Mouse (Mus musculus) leukemia stem cell, adult 10-12 weeks (primary cell): ENCODE data around the gene Sirt2. TPM values are rescaled to one million over a fixed set of nuclear protein-coding genes. Genes with fewer than 3 reads are reported as not detected.

Source experiments
- polyA plus RNA-seq: library from polyadenylated mRNA; stranded (reverse); fragments of >175 nt; gene quantifications from 2 replicates; pipeline ENCODE4 v1.2.3, GENCODE M21; 2012; ENCODE audit warnings: low replicate concordance

Sirt2 gene
- 114 and 160 TPM in 2 replicates for polyA plus RNA-seq

GRCm38 (mm10) chr7:28766173-28766879 lies at the start of gene Sirt2:
Sirt2 (plus strand) TSS chr7:28766735.

DNA sequence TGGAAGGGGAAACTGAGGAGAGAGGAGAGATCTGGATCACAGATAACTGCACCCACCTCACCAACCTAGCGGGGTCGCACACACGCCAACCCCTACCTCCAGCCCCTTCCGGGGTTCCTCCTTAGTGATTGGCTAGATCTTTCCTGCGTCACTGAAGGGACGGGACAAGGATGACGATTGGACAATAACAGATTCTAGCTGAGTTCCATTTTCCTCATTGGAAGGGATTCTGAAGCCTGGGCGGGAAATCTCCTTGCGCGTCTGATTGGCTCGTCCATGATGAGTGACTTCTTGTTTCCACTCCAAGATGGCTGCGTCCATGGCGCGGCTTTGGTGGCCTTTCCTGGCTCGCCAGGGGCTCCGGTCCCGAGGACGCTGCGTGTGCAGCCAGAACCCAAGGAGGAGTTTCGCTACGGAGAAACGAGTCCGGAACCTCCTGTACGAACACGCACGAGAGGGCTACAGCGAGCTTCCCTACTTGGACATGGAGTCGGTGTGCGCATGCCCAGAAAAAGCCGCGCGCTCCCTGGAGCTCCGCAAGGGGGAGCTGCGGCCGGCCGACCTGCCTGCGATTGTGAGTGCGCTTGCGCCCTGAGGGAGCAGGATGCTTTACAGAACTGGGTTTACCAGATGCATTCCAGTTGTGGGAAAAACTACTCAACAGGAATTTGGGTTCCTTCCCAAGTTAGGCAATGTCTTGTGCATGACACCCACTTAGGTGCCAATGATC lies 24.7 kb upstream of the Sirt2 start, which contains the start of the genes Mrps12 and Sars2:
Gene Mrps12, minus strand, starts transcription at position 112 of the 730 bp plus-strand sequence.
Gene Sars2, plus strand, starts transcription at position 284 of the 730 bp plus-strand sequence.

DNA sequence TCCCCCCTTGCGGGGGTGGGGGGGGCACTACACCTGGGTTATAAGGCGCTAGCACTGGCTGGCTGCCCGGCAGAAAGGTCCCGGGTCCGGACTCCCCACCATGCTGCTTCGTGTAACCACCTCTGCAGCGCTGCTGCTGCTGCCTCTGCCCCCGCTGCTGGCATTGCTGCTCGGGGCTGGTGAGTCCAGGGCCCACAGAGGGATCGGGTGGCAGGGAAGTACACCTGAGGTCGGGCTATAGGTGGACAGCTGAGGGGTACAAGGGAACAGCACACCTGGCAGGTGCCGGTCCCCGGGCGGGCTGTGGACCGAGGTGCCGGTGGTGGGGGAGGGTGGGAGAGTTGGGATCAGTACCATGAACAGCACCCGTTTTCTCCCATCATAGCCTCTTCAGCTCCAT lies 10.5 kb upstream of the Sirt2 start, which contains the start of gene Ccer2:
Gene Ccer2, plus strand, starts transcription at position 96 of the 400 bp plus-strand sequence.

GRCm38 (mm10) chr7:28767462-28767965 lies 979 bp downstream of the Sirt2 start, which contains the start of gene Nfkbib:
Nfkbib (minus strand) TSS chr7:28767512.

DNA sequence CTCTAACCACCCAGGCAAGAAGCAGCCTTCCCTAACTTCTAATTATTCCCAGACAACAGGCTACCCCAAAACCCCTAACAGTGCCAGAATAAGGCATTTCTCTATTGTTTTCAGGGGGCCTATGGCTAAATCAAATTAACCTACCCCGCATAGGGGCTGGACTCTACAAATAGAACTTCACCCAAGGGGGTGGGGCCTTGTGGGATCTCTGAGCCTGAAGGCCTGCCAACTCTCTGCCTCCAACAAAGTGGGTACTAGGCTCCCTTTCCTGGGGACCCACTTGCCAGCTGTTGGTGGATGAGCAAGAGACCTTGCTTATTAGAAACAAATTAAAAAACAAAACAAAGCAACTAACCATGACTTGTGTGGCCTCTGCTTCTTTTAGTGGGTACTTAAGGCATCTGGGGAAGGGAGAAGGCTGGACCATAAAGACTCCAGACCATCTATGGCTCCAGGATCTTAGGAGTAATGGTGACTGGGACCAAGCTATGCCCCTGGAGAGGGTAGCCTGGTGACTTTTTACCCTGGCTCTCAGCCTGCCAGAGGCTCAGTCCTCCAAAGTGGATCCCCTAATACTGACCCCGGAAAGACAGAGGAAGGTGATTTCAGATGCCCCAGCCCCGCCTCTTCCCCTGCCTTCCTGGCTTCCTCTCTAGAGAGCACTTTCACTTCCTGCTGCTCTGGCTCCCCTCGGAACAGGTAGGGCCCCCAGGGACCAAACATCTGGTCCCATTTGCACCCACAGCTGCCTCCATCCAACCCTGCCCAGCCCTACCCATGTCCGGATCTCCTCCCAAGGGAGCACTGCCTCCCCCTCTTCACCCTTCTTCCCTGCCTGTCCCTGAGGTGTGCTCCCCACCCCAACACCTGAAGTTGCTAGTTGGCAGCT lies 22.0 kb downstream of the Sirt2 start, which contains the start of gene Rinl:
Gene Rinl, plus strand, starts transcription at position 663 of the 889 bp plus-strand sequence.

GRCm38 (mm10) chr7:28808221-28808941 lies 41.8 kb downstream of the Sirt2 start, which contains the start of gene Hnrnpl:
Hnrnpl (plus strand) TSS chr7:28808541.

DNA sequence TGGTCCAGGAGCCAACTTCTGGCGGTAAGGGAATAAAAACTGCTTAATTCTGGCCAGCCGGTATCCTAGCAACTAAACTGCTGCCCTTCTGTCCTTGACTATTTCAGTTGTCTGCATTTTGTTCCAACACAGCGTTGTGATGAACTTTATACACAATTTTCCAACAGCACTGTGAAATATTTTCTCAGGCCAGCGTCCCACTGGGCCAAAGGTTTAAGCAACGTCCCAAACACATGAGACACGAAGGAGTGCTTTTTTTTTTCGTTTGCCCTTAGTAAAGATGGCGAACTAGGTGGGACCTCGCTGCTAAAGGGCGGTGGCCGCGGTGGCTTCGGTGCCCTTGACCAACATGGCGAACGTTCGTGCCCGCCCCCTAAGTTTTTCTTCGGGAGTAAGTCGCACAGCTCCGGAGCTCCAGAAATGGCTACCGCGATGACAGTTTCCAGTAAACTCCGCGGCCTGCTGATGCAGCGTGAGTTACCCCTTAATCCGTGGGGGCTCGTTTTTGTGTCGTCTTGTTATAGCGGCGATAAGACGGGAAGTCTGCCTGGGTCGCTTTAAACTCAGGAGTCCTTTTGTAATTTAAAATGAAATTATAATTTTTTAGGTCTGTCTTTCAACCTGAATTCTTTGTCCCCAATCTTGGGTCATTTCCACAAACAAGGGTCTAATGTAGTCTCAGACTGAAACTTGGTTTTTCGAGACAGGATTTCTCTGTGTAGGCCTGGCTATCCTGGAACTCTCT lies 58.6 kb downstream of the Sirt2 start, which contains the start of gene Ech1:
Gene Ech1, plus strand, starts transcription at position 277 of the 745 bp plus-strand sequence.

DNA sequence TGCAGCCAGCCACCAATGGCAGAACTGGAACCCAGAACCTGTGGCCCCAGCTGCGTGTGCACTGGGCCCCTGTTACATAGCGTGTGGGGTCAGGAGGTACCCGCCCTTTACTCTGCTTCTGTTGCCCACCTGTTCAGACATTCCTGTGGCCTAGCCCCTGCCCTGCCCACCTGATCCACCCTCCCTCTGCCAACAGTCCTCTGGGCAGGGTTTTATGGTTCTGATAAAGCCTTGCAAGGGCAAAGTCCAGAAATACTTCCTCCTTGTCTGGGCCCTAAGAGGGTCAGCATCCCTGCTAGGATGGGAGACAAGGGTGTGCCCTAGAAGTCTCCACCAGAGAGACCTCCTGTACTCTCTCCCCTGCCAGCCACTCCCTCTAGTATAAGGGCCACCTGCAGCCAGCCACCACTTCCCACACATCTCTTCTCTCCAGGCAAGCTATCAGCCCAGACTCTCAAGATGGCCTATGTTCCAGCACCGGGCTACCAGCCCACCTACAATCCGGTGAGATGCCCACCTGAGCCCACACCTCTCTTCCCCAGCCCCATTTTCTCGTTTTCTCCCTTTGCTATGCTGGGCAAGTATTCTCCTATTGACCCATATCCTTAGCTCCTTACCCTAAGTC lies 67.3 kb downstream of the Sirt2 start, which contains the start of gene Lgals4:
Gene Lgals4, plus strand, starts transcription at position 132 of the 625 bp plus-strand sequence.

Other genes with a start within 250 kb of the Sirt2 start
- gene Ifnl3, start 243.9 kb upstream of the Sirt2 start, polyA plus RNA-seq, result not detected in 2 replicates
- gene Sycn, start 225.8 kb upstream of the Sirt2 start, polyA plus RNA-seq, result not detected in 2 replicates
- 0.15 and 0.30 TPM in 2 replicates for gene Nccrp1, start 219.5 kb upstream of the Sirt2 start, polyA plus RNA-seq
- gene Samd4b, start 168.6 kb upstream of the Sirt2 start, polyA plus RNA-seq, result 121 and 137 TPM in 2 replicates
- gene Pak4, start 168.6 kb upstream of the Sirt2 start, polyA plus RNA-seq, result 59.1 and 63.0 TPM in 2 replicates
- not detected in 2 replicates for gene Acp7, start 135.4 kb upstream of the Sirt2 start, polyA plus RNA-seq
- 0.26 TPM in 2 replicates for gene Fbxo27, start 73.9 kb upstream of the Sirt2 start, polyA plus RNA-seq
- gene Fbxo17, start 49.9 kb upstream of the Sirt2 start, polyA plus RNA-seq, result 0.34 and 0.60 TPM in 2 replicates
- gene Mrps12, start 24.9 kb upstream of the Sirt2 start, polyA plus RNA-seq, result 270 and 504 TPM in 2 replicates
- gene Sars2, start 24.7 kb upstream of the Sirt2 start, polyA plus RNA-seq, result 52.8 and 59.0 TPM in 2 replicates
- 0.23 TPM in 1 of 2 replicates, not detected in the other for gene Ccer2, start 10.6 kb upstream of the Sirt2 start, polyA plus RNA-seq
- gene Nfkbib, start 777 bp downstream of the Sirt2 start, polyA plus RNA-seq, result 136 and 205 TPM in 2 replicates
- gene Rinl, start 22.2 kb downstream of the Sirt2 start, polyA plus RNA-seq, result 96.6 and 114 TPM in 2 replicates
- 590 and 675 TPM in 2 replicates for gene Hnrnpl, start 41.8 kb downstream of the Sirt2 start, polyA plus RNA-seq
- 3.3 and 24.2 TPM in 2 replicates for gene Ech1, start 58.5 kb downstream of the Sirt2 start, polyA plus RNA-seq
- 2.6 TPM in 1 of 2 replicates, not detected in the other for gene Lgals4, start 67.1 kb downstream of the Sirt2 start, polyA plus RNA-seq
- gene Lgals7, start 97.1 kb downstream of the Sirt2 start, polyA plus RNA-seq, result 7.4 and 7.6 TPM in 2 replicates
- gene Capn12, start 114.7 kb downstream of the Sirt2 start, polyA plus RNA-seq, result 0.07 TPM in 1 of 2 replicates, not detected in the other
- 469 and 673 TPM in 2 replicates for gene Actn4, start 195.6 kb downstream of the Sirt2 start, polyA plus RNA-seq
- gene Eif3k, start 215.1 kb downstream of the Sirt2 start, polyA plus RNA-seq, result 39.7 and 203 TPM in 2 replicates
- gene Map4k1, start 215.3 kb downstream of the Sirt2 start, polyA plus RNA-seq, result 71.5 and 127 TPM in 2 replicates